Mouse (Mus musculus): ENCODE data around the gene Eepd1. TPM values are rescaled to one million over a fixed set of nuclear protein-coding genes. Genes with fewer than 3 reads are reported as not detected.
"Not testable (repeated sequence)": the region's sequence is repeated elsewhere in the genome, so short reads cannot be mapped to it uniquely, and the experiment has no call there.

The Eepd1 gene
- total RNA-seq (2021) = 10 to 100 TPM; 49.4 to 59.9 TPM
- long read RNA-seq, experiment 1, transcript Eepd1-201 (8 exons, 2,723 nt) = major isoform, 109 of 131 reads
- long read RNA-seq, experiment 1, partial matches to known transcripts = 3 of 131 reads
- long read RNA-seq, experiment 1, other reads (novel, unspliced or antisense) = 19 of 131 reads
- long read RNA-seq, experiment 2, transcript Eepd1-201 (8 exons, 2,723 nt) = major isoform, 150 of 186 reads
- long read RNA-seq, experiment 2, partial matches to known transcripts = 14 of 186 reads
- long read RNA-seq, experiment 2, other reads (novel, unspliced or antisense) = 22 of 186 reads

DNA sequence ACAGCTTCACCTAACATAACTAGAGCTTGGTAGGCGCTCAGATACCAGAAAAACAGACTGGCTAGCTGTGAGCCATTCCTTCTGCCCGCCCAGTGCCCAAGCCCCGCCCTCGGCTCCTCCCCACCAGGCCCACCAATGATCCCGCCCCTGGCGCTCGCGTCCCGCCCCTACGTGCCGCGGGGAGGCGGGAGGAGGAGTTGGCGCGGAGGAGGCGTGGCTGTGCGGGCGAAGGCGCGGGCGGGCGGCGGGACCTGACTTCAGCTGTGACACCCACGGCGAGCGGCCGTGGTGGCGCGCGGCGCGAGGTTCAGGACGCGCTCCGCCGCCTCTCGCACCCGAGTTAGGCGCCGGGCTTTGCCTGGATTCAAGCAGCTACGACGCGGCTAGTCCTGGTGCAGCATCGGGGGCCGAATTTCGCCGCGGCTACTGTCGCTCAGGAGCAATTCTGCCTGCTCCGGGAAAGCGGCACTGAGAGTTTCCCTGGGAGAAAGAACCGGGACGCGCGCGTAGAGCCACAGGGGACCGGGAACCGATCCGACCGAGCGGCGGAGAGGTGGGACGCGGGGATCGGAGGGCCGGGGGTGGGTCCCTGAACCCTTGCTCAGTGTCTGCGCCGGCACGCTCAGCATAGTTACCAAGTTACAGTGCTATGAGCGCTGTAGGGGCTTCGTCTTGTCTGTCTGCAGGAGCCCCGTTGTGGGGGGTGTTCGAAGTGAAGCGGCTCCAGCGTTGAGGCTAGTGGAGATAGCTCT is at the start of gene Eepd1:
Gene Eepd1, plus strand, starts transcription at position 204 of the 752 bp plus-strand sequence.
- DNase-seq = peak; percentile 98

DNA sequence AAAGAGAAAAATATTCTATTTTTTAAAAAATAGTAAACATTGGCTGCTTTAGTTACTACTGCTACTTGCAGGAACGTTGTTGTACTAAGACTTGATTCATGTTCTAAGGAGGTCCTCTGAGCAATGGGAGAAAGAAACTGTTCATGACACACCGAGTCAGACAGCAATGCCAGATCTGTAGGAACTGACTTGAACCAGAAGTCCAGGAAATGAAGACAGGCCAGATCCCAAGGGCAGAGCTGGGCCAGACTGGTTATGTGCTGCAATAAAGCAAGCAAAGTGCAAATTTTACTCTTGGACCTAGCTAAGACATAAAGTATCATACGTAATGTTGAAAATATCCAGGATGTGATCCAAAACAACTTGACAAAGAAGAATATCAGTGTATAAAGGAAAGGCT is 42.5 kb upstream of the Eepd1 start:
- DNase-seq = no peak

DNA sequence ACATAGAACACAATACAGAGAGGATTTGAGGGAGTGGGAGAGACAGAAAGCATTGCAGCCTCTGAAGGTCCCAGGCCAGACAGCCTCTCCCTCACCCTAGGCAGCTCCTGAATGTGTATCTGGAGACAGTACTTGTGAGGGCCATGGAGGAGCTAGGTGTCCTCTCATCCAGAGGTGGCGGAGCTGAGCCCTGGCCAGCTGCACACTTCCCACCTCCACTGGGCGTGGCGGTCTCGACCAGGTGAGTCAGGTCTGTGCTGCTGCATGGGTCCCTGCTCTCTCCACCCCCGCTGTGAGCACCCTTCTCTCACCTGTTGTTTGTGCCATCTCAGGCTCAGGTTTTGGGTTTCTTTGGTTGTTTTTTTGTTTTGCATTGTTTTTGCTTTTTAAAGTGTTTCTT is 41.3 kb upstream of the Eepd1 start:
- not testable (repeated sequence) for DNase-seq

DNA sequence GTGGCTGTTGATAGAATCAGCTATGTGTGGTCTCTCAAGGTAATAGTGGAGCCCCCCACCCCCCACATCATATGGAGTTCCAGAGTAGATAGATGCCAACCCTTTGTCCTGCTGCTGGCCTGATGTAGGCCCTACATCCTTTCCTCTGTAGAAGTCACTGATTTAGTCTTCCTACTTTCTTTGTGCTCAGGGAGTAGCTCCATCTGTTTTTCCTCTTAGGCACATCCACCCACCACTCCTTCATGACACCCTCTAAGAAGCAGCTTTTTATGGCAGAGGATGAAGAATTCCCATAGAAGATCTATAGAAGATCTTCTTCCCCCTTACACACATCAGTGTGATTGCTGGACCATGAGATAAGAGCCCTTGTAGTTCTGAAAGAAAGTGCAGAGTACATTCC is 39.3 kb upstream of the Eepd1 start:
- no peak for DNase-seq

DNA sequence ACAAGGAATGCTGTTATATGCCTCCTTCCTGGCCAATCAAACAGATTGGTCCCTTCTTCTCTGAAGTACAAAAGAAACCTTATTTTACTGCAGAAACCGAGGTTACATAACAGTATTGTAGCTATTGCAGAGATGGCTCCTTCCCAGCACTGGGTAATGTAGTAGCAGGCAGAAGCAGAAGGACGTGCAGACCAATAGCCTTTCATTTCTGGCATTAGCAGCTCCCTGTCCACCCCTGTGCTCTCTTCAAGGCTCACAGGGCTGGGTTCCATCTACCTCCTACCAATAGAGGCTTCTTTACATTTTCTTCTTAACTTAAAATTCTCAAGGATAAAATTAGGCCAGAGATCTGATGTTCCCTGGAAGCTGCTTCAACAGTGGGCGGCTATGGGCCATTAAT is 38.3 kb upstream of the Eepd1 start:
- DNase-seq = no peak

DNA sequence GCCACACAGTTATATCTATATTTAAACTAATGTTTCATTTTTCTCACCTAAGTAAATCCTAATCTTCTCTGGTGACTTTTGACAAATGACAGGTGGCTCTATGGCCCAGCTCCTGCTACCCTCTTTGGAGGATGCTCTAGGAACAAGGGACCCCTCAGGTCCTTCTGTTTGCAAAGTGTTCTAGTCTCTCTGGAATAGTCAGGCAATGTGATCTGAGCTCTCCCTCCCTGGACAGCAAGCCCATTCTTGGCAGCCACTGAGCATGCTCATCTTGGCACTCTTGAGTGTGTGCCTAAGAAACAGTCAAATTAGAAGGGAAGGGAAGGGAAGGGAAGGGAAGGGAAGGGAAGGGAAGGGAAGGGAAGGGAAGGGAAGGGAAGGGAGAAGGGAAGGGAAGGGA is 37.8 kb upstream of the Eepd1 start:
- no peak for DNase-seq

DNA sequence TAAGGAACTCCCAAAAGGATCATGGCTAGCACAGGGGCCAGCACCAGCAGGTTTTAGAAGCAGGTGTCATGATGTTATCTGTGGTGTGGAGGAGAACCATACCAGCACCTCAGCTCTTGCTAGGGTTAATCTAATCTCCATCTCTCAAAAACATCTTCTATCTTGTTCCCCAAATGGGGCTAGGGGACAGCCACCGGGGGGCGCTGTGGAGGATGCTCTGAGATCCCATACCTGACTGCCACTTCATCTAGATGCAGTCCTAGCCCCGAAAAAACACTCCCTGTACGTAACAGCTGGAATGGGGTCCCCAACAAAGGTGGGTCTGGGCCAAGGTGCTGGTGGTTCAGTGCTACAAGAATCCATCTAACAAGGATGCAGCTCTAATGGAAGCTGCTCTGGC is 31.0 kb upstream of the Eepd1 start:
- DNase-seq = no peak

DNA sequence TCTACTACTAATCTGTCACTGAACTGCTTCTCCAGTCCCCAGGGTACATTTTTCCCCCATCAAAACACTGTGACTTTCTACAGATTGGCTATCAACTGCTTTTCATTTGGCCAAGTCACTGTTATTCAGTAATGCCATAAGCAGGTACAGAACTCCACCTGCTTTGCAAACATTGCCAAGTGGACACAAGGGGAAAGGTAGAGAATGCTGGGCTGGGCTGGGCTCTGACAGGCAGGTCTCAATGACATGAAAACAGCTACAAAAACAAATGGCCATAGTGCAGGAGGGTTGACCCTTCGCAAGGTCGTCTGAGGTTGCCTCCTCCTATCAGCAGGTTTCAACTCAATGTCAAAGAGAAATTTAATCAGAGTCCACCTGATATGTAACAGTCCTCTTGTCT is 26.3 kb upstream of the Eepd1 start:
- no peak for DNase-seq

DNA sequence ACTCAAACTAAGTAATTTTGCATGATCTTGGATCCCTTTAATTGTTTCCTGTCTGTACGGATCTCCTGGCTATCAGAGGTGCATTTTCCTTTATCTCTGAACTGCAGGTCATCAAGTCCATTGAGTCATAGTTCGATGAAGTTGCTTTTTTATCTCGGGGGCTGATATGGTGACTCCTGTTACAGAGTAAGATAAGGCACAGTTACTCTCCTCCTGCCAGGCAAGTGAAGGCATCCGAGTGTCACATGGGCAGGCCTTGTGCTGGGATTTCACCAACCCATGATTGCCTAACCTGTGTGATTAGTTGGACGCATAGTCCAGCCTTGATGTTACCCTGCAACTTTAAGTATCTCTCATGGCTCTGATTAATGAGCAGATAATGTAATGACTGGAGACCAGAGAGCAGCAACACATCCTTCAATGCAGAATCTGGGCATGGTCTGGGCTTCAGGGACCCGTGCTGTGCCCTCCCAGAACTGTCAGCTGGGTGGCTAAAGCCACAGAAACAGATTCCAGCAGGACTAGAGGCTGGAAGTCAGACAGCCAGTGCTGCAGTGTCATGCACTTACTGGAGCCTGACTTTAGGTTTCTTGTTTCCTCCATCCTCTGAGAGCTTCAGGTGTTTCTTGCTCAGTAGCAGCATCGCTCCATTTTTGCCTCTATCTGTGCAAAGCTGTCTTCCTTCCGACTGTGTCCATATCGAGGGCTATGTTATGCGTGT is 20.4 kb upstream of the Eepd1 start:
- DNase-seq = no peak

DNA sequence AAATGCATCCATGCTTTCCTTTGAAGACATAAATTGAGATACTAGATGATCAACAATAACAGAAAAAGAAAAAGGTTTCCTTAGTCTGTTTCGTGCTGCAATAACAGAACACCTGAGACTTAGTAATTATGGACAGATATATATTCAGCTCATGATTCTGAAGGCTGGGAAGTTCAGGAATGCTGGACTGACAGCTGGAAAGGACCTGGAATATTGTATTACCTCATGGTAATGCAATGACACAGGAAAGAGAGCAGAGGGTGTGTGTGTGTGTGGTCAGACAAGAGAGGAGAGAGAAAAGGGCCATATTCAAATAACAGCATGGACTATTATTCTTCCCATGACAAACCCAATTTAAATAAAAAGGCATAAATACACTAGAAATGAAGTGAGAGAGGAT is 17.0 kb upstream of the Eepd1 start:
- no peak for DNase-seq

DNA sequence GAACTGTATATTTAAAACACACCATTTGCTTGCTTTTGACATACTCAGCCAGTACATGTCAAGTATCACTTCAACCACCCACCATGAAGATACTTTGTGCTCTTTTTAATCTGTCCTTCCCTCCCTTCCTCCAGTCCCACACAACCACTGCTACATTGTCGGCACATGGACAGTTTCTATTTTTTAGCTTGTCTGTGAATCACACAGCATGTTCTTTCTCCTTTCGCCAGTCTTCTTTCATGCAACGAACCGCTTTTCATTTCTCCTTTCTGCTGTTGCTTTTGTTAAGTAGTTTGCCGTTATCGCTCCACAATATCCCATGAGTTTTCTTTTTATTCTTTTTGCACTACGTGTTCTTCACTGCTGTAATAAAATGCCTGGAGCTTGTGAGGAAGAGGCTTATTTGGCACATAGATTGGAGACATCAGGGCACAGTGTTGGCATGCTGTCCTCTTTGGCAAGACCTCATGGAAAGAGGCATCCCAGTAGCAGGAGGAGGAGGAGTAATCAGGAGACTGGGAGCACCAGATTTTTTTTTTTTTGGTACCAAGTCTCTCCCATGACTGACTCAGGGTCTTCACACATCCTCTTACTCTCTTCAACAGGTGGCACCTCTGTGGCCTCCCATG is 1.8 kb upstream of the Eepd1 start:
- no peak for DNase-seq

DNA sequence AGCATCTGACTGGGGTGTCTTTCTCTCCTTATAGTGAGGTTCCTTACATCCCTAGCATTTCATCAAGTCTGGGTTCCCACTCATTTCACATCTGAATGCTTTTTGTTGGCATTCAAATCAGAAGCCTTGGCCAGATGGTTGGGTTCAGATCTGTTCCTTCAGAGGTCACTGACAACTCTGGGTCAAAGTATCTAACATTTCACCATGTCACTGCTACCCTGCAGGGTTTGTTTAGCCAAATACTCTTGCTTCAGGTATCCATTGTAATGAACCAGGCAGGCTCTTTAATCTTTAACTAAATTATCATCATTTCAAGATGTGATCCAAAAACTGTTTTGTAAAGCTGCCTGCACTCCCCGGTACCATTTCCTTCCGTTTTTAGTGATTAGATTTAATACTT is 671 bp upstream of the Eepd1 start:
- DNase-seq = no peak

DNA sequence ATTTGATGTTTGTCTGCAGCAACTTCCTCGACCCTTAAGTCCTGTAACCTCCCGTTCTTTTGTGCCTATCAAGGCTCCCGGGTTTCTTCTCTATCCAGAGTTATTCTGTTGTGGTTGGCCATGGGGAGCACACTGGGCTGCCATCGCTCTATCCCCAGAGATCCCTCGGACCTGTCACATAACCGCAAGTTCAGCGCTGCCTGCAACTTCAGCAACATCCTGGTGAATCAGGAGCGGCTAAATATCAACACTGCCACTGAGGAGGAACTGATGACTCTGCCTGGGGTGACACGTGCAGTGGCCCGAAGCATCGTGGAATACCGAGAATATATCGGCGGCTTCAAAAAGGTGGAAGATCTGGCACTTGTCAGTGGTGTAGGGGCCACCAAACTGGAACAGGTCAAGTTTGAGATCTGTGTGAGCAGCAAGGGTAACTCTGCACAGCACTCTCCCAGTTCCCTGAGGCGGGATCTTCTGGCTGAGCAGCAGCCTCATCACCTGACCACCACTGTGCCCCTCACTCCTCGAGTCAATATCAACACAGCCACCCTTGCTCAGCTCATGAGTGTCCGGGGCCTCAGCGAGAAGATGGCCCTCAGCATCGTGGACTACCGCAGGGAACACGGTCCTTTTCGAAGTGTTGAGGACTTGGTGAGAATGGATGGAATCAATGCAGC is 1.1 kb downstream of the Eepd1 start:
- DNase-seq = no peak

DNA sequence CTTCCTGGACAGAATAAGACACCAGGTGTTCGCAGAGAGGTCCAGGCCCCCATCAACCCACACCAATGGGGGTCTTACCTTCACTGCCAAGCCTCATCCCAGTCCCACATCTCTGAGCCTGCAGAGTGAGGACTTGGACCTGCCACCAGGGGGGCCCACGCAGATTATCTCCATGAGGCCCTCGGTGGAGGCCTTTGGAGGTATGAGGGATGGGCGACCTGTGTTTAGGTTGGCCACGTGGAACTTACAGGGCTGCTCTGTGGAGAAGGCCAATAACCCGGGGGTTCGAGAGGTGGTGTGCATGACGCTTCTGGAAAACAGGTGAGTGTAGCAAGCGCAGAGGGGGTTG is 1.6 kb downstream of the Eepd1 start:
- DNase-seq = peak; percentile 19

DNA sequence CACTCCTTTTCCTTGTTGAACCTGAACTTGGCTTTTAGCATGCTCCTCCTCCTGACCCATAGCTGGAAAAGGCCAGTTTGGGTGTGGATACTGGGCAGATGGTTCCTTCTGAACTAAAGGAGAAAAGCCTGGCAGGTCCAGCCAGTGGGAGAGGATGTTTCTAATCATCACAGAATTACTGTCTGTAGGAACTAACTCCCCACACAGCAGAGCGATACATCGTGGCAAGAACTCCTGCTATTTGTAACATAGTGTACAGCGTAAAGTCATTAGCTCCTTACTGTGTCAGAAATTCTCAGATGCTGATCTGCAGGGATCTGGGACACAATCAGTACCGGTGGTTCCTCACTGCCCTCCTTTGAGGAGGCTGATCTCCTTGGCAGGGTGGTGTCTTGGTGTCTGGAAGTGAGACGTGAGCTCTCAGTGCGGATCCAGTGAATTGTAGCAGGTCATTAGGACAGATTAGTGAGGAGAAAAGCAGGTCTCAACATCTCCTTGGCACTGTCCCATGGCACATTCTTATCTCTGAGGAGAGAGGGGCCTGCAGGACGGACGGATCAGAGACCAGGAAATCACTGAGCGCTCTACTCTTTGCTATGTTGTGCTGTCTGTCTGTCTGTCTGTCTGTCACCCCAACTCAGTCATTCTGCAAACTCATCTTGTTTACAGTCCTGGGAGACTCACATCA is 2.7 kb downstream of the Eepd1 start:
- DNase-seq = no peak

DNA sequence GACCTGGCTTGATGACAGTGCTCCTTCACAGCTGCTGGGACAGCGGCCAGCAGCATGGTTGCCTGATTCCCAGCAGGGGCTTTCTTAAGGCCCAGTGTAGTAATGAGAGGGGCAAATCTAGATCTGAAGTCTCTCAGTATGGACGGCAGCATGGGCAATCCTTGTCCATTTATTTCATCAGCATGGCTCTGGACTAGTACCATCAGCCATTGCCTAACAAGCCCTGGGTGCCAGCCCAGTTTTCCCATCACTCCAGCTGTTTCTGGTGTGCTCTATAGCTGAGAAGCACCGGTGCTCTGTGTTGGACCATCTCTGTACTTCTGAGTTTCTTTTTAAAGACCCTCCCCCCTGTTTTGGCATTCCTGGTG is 3.3 kb downstream of the Eepd1 start:
- DNase-seq = peak; percentile 32

DNA sequence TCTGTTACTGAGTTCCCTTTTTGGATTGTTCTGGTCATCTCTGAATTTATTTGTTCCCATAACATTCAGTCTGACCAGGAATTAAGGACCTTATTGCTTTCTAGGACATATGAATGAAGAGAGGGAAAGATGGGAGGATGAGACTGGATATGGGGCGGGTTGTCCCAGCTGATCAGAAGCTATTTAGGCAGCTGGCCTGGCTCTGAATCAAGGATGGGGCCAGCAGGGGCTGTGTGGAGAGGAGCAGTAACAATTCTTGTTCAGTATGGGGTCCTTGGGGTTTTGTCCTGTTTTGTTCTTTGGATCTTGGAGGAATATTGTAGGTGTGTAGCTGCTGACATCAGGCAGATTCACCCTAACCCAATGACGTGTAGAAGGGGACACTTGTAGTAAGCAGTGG is 3.7 kb downstream of the Eepd1 start:
- peak; percentile 22 for DNase-seq

DNA sequence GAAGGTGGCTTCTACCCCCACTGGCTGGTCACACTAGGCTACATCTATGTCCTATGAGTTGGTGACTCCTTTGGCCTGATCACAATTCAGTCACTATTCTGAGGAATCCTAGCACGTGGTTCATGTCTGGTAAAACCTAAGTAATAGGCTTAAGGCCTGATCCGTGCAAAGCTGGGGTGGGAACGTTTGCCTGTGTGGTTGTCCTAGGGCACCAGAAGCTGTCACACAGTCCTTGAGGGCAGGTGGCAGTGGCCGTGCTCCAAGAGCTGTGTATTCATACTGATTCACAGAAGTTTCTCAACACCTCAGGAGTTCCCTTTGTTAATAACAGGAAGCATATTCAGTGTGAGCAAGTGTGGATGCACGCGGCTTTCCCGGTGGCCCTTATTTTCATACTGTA is 4.1 kb downstream of the Eepd1 start:
- no peak for DNase-seq

DNA sequence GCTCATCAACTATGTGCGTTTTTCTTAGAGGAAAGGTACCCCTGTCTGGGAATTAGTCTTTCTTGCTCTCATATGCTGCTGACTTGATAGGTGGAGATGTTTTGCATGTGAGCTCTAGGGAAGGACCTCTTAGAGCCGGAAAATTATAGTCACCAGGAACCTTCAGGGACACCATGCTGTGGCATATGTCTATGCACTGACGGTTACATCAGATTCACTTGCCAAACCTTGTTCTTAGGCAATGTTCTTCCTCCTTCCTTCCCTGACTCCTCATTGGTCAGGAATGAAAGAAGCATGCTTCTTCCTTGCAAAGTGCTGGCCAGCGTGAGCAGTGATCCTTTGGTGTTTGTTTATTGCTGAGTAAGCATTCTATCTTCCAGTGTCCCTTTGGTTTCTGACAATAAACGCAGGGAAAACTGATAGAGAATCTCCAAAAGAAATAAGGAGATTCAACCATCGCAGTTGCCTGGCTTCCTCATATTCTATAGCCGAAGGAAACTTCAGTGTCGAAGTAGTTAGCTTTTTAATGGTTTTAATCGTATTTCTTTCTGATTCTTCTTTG is 5.0 kb downstream of the Eepd1 start:
- no peak for DNase-seq

DNA sequence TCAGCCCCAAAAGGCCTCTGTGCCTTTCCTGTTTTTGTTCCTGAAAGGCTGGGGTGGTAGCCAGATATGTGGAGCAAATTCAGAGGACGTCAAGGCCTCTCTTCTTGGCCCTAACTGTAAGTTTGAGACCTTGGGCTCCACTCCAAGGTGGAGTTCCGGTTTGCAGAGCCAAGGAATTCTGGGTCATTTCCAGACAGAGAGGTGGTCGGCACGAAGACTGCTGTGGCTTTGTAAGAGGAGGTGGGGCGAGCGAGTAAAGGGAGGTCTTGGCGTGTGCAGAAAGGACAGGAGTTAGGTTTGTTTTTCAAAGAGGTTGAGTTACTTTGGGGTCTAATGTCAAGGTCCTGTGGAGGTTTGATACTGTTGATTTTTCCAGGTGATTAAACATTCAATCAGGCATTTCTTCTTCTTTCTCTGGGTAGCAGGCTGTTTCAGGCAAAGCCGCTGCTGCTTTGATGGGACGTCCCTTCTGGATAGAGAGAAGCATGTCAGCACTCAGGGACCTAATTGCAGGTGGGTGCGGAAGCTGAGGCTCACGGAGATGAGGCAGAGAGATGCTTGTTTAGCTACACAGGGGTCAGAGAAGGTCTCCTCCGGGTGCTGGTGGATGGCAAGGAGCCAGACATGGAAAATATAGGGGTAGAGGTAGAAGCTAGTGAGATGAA is 6.2 kb downstream of the Eepd1 start:
- no peak for DNase-seq

DNA sequence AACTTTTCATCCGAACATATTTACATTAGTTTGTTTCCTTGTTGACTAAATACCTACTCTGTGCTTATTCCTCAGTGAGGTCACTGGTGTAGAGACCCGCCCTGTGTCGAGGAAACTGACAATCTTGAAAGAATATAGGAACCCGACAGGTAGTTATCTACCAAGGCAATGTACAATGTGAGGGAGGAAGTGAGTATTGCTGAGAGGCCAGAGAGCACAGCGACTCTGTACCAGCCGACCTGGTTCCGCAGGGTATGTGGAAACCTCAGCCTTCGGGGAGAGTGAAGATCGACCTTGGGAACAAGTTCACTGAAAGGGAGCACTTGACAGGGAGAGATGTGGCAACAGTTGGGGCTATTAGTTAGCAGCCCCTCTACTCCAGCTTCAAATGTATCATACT is 7.2 kb downstream of the Eepd1 start:
- no peak for DNase-seq

All from gastrocnemius, postnatal 10 days (tissue).